Mouse (Mus musculus) limb, embryonic 10.5 days (tissue): ENCODE data around the gene Spp2. TPM values are rescaled to one million over a fixed set of nuclear protein-coding genes. Genes with fewer than 3 reads are reported as not detected.
A peak's percentile ranks its signal among the peaks of the same experiment; 100 is the strongest.

Source experiments
- DNase-seq: peaks from one replicate; pipeline ENCODE4 v3.0.0-alpha.2; 2017; ENCODE audit warnings: low spot score
- H3K27ac ChIP-seq: fragments of 300-500 bp; sonication (generic); 2 replicates; pipeline ENCODE4 v1.5.1; 2016; ENCODE audit warnings: mild to moderate bottlenecking
- H3K27me3 ChIP-seq: fragments of 300-500 bp; sonication (generic); 2 replicates; pipeline ENCODE4 v1.6.1; 2016; ENCODE audit warnings: low read depth, mild to moderate bottlenecking; ENCODE audit not compliant: poor library complexity, severe bottlenecking
- H3K36me3 ChIP-seq: fragments of 300-500 bp; sonication (generic); 2 replicates; pipeline ENCODE4 v1.6.1; 2016; ENCODE audit warnings: mild to moderate bottlenecking, moderate library complexity
- H3K4me1 ChIP-seq: fragments of 300-500 bp; sonication (generic); 2 replicates; pipeline ENCODE4 v1.6.1; 2016
- H3K4me3 ChIP-seq: fragments of 300-500 bp; sonication (generic); 2 replicates; pipeline ENCODE4 v1.5.1; 2016; ENCODE audit warnings: mild to moderate bottlenecking, moderate library complexity
- H3K9me3 ChIP-seq: fragments of 300-500 bp; sonication (generic); replicated peaks from 2 replicates; pipeline ENCODE4 v1.6.1; 2016; ENCODE audit warnings: mild to moderate bottlenecking
- WGBS: fragments of 180-500 bp; shearing (Covaris S2); methylation state at CpG from one replicate; pipeline ENCODE4 v1.1.7; 2016; 5-methylcytosine and 5-hydroxymethylcytosine counted together
- polyA plus RNA-seq: library from polyadenylated mRNA; unstranded; fragments of >200 nt; fragmentation: Nextera tagmentation; extraction: Ambion mirVana; gene quantifications from 2 replicates; pipeline ENCODE4 v1.2.1, GENCODE M21; 2016

The Spp2 gene
- polyA plus RNA-seq, 1 experiment from 2014 or later, result not detected

GRCm38 (mm10) chr1:88463241-88463640, 56.5 kb downstream of the Spp2 start:
- H3K36me3 ChIP-seq, result no peaks in the 10 kb centered on the region
- no peaks in the 10 kb centered on the region for H3K9me3 ChIP-seq
- no peaks in the 10 kb centered on the region for H3K27me3 ChIP-seq
- WGBS, result 89% methylated on average over 3 of the region's 3 CpGs
- H3K4me3 ChIP-seq, result no peak overlapping the region
- no peak overlapping the region for H3K27ac ChIP-seq
- peaks cover 20% of the 10 kb centered on the region for H3K4me1 ChIP-seq
- no peak for DNase-seq

- no peak for DNase-seq
- H3K27me3 ChIP-seq, result no peaks in the 10 kb centered on the region
- H3K27ac ChIP-seq, result no peak overlapping the region
- H3K9me3 ChIP-seq, result no peaks in the 10 kb centered on the region
- H3K4me1 ChIP-seq, result peaks cover 20% of the 10 kb centered on the region
- H3K36me3 ChIP-seq, result no peaks in the 10 kb centered on the region
- H3K4me3 ChIP-seq, result no peak overlapping the region
- WGBS, result 80% methylated on average over 6 of the region's 6 CpGs
These were observed 57.5 kb downstream of the Spp2 start for GRCm38 (mm10) chr1:88464109-88464905.

- no peaks in the 10 kb centered on the region for H3K9me3 ChIP-seq
- H3K4me1 ChIP-seq, result peaks cover 20% of the 10 kb centered on the region
- 75% methylated on average over 4 of the region's 4 CpGs for WGBS
- H3K27ac ChIP-seq, result no peak overlapping the region
- no peaks in the 10 kb centered on the region for H3K27me3 ChIP-seq
- no peak overlapping the region for H3K4me3 ChIP-seq
- DNase-seq, result no peak
- no peaks in the 10 kb centered on the region for H3K36me3 ChIP-seq
These were observed 59.0 kb downstream of the Spp2 start for GRCm38 (mm10) chr1:88465722-88466121.

- WGBS, result 81% methylated on average over 8 of the region's 8 CpGs
- Histone ChIP-seq H3K27me3 (no peaks in the 10 kb centered on the region), H3K4me1 (peaks cover 28% of the 10 kb centered on the region), H3K4me3 (no peak overlapping the region), H3K9me3 (no peaks in the 10 kb centered on the region), H3K36me3 (no peaks in the 10 kb centered on the region), H3K27ac (no peak overlapping the region)
- DNase-seq, result no peak
These were observed 59.7 kb downstream of the Spp2 start for GRCm38 (mm10) chr1:88466325-88467064.

GRCm38 (mm10) chr1:88467866-88468265, 61.1 kb downstream of the Spp2 start:
- Histone ChIP-seq H3K4me1 (peaks cover 28% of the 10 kb centered on the region), H3K27ac (no peak overlapping the region), H3K36me3 (no peaks in the 10 kb centered on the region), H3K4me3 (no peak overlapping the region), H3K27me3 (no peaks in the 10 kb centered on the region), H3K9me3 (no peaks in the 10 kb centered on the region)
- 86% methylated on average over 5 of the region's 5 CpGs for WGBS
- DNase-seq, result no peak

GRCm38 (mm10) chr1:88468335-88468734, 61.6 kb downstream of the Spp2 start:
- WGBS, result 91% methylated on average over 2 of the region's 2 CpGs
- H3K9me3 ChIP-seq, result no peaks in the 10 kb centered on the region
- no peak for DNase-seq

GRCm38 (mm10) chr1:88469746-88470145, 63.0 kb downstream of the Spp2 start:
- no peaks in the 10 kb centered on the region for H3K27me3 ChIP-seq
- peaks cover 39% of the 10 kb centered on the region for H3K4me1 ChIP-seq
- no peaks in the 10 kb centered on the region for H3K36me3 ChIP-seq
- H3K9me3 ChIP-seq, result no peaks in the 10 kb centered on the region
- no peak for DNase-seq
- 97% methylated on average over 4 of the region's 4 CpGs for WGBS
- H3K27ac ChIP-seq, result no peak overlapping the region
- H3K4me3 ChIP-seq, result no peak overlapping the region

More at GRCm38 (mm10) chr1:88468335-88468734, 61.6 kb downstream of the Spp2 start:
- Histone ChIP-seq H3K27ac (no peak overlapping the region), H3K36me3 (no peaks in the 10 kb centered on the region), H3K27me3 (no peaks in the 10 kb centered on the region), H3K4me1 (peaks cover 29% of the 10 kb centered on the region), H3K4me3 (no peak overlapping the region)

- H3K36me3 ChIP-seq, result no peaks in the 10 kb centered on the region
- DNase-seq, result no peak
- peaks cover 54% of the 10 kb centered on the region for H3K4me1 ChIP-seq
- no peaks in the 10 kb centered on the region for H3K9me3 ChIP-seq
- H3K4me3 ChIP-seq, result no peak overlapping the region
- WGBS, result 40% methylated on average over 6 of the region's 6 CpGs
- H3K27me3 ChIP-seq, result no peaks in the 10 kb centered on the region
- 0 out of 2 replicates have a peak overlapping the region, but pooled peaks have one; percentile 25 for H3K27ac ChIP-seq
These were observed 65.5 kb downstream of the Spp2 start for GRCm38 (mm10) chr1:88472258-88472657.

- 65% methylated on average over 2 of the region's 2 CpGs for WGBS
- DNase-seq, result no peak
- H3K36me3 ChIP-seq, result no peaks in the 10 kb centered on the region
- no peaks in the 10 kb centered on the region for H3K27me3 ChIP-seq
- no peaks in the 10 kb centered on the region for H3K9me3 ChIP-seq
- H3K4me3 ChIP-seq, result no peak overlapping the region
- H3K27ac ChIP-seq, result peak overlapping the region; percentile 67
- peaks cover 63% of the 10 kb centered on the region for H3K4me1 ChIP-seq
These were observed 67.1 kb downstream of the Spp2 start for GRCm38 (mm10) chr1:88473899-88474298.

- no peaks in the 10 kb centered on the region for H3K36me3 ChIP-seq
- DNase-seq, result peak; percentile 68
- H3K4me3 ChIP-seq, result no peak overlapping the region
- H3K4me1 ChIP-seq, result peaks cover 63% of the 10 kb centered on the region
- no peaks in the 10 kb centered on the region for H3K9me3 ChIP-seq
- WGBS, result 6% methylated on average over 7 of the region's 7 CpGs
- no peaks in the 10 kb centered on the region for H3K27me3 ChIP-seq
- H3K27ac ChIP-seq, result peak overlapping the region; percentile 67
These were observed 67.8 kb downstream of the Spp2 start for GRCm38 (mm10) chr1:88474598-88474997.

- 2% methylated on average over 8 of the region's 8 CpGs for WGBS
- no peaks in the 10 kb centered on the region for H3K36me3 ChIP-seq
- no peaks in the 10 kb centered on the region for H3K9me3 ChIP-seq
- no peak overlapping the region for H3K4me3 ChIP-seq
- no peaks in the 10 kb centered on the region for H3K27me3 ChIP-seq
- peak overlapping the region; percentile 67 for H3K27ac ChIP-seq
- peak; percentile 58 for DNase-seq
- H3K4me1 ChIP-seq, result peaks cover 63% of the 10 kb centered on the region
These were observed 68.8 kb downstream of the Spp2 start for GRCm38 (mm10) chr1:88475502-88475953.
